Mouse (Mus musculus) stomach, embryonic 14.5 days (tissue): ENCODE results near the gene Cep68. TPM values are rescaled to one million over a fixed set of nuclear protein-coding genes. Genes with fewer than 3 reads are reported as not detected.

Experiments used
- ATAC-seq: fragments of 200-750 bp; cut with Nextera tagmentation; 2 replicates; pipeline ENCODE4 v1.8.0; 2017; ENCODE audit warnings: low read depth, moderate TSS enrichment; ENCODE audit not compliant: insufficient number of reproducible peaks, insufficient read depth, low FRiP score
- H3K27ac ChIP-seq: fragments of 300-500 bp; sonication (generic); 2 replicates; pipeline ENCODE4 v1.5.1; 2014; ENCODE audit warnings: mild to moderate bottlenecking, low read length, moderate library complexity, mixed read lengths
- H3K27me3 ChIP-seq: fragments of 300-500 bp; sonication (generic); 2 replicates; pipeline ENCODE4 v1.6.1; 2014; ENCODE audit warnings: low read length, control low read depth, mixed read lengths; ENCODE audit not compliant: control insufficient read depth, insufficient read depth
- H3K36me3 ChIP-seq: fragments of 300-500 bp; sonication (generic); 2 replicates; pipeline ENCODE4 v1.6.1; 2014; ENCODE audit warnings: mild to moderate bottlenecking, control low read depth, low read length, moderate library complexity, mixed read lengths; ENCODE audit not compliant: control insufficient read depth, insufficient read depth
- H3K4me1 ChIP-seq: fragments of 300-500 bp; sonication (generic); 2 replicates; pipeline ENCODE4 v1.6.1; 2014; ENCODE audit warnings: low read length, control low read depth, mixed read lengths; ENCODE audit not compliant: control insufficient read depth, insufficient read depth
- H3K4me2 ChIP-seq: fragments of 300-500 bp; sonication (generic); replicated peaks from 2 replicates; pipeline ENCODE4 v1.6.1; 2014; ENCODE audit warnings: low read depth, low read length, control low read depth
- H3K4me3 ChIP-seq: fragments of 300-500 bp; sonication (generic); 2 replicates; pipeline ENCODE4 v1.5.1; 2014; ENCODE audit warnings: low read depth, low read length, control low read depth
- H3K9ac ChIP-seq: fragments of 300-500 bp; sonication (generic); replicated peaks from 2 replicates; pipeline ENCODE4 v1.6.1; 2014; ENCODE audit warnings: low read depth, mild to moderate bottlenecking, control low read depth, low read length, moderate library complexity, mixed read lengths
- H3K9me3 ChIP-seq: fragments of 300-500 bp; sonication (generic); 2 replicates; pipeline ENCODE4 v1.6.1; 2016; ENCODE audit warnings: low read depth, low read length, control low read depth; ENCODE audit not compliant: control insufficient read depth
- WGBS: fragments of 180-500 bp; shearing (Covaris S2); extraction: QIAGEN DNeasy Blood & Tissue Kit; methylation state at CpG from one replicate; pipeline ENCODE4 v1.1.7; 2014; 5-methylcytosine and 5-hydroxymethylcytosine counted together
- polyA plus RNA-seq: library from polyadenylated mRNA; unstranded; fragments of >200 nt; fragmentation: Nextera tagmentation; extraction: Ambion mirVana; gene quantifications from 2 replicates; pipeline ENCODE4 v1.2.1, GENCODE M21; 2014

Cep68 gene
- polyA plus RNA-seq, 1 experiment from 2014 or later = 34.4 TPM

- no peak overlapping the region for H3K9ac ChIP-seq
- H3K27me3 ChIP-seq = no peaks in the 10 kb centered on the region
- no peak overlapping the region for H3K27ac ChIP-seq
- WGBS = 85% methylated on average over 7 of the region's 7 CpGs
- no peak for ATAC-seq
- H3K9me3 ChIP-seq = no peaks in the 10 kb centered on the region
- H3K36me3 ChIP-seq = peaks cover 61% of the 10 kb centered on the region
- no peak overlapping the region for H3K4me3 ChIP-seq
- no peaks in the 10 kb centered on the region for H3K4me1 ChIP-seq
- no peak overlapping the region for H3K4me2 ChIP-seq
These were observed 12.2 kb downstream of the Cep68 start for GRCm38 (mm10) chr11:20237018-20237417.

DNA sequence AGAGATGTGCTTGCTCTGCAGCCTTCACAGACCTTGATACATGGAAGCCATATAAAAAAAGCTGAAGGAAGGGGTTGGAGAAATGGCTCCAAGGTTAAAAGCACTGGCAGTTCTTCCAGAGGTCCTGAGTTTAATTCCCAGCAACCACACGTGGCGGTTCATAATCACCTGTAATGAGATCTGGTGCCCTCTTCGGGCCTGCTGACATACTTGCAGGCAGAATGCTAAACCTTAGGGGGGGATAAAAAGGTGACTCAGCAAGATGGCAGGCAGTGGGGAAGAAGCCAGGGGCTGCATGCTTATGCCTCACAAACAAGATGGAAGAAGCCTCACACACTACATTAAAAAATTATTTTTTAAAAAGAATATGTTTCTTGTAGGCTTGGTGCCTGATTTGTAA lies 15.0 kb downstream of the Cep68 start:
- no peaks in the 10 kb centered on the region for H3K27me3 ChIP-seq
- peaks cover 64% of the 10 kb centered on the region for H3K36me3 ChIP-seq
- no peak overlapping the region for H3K27ac ChIP-seq
- H3K4me1 ChIP-seq = no peaks in the 10 kb centered on the region
- 66% methylated on average over 3 of the region's 3 CpGs for WGBS
- ATAC-seq = no peak
- no peaks in the 10 kb centered on the region for H3K9me3 ChIP-seq
- no peak overlapping the region for H3K4me2 ChIP-seq
- no peak overlapping the region for H3K9ac ChIP-seq
- H3K4me3 ChIP-seq = no peak overlapping the region

DNA sequence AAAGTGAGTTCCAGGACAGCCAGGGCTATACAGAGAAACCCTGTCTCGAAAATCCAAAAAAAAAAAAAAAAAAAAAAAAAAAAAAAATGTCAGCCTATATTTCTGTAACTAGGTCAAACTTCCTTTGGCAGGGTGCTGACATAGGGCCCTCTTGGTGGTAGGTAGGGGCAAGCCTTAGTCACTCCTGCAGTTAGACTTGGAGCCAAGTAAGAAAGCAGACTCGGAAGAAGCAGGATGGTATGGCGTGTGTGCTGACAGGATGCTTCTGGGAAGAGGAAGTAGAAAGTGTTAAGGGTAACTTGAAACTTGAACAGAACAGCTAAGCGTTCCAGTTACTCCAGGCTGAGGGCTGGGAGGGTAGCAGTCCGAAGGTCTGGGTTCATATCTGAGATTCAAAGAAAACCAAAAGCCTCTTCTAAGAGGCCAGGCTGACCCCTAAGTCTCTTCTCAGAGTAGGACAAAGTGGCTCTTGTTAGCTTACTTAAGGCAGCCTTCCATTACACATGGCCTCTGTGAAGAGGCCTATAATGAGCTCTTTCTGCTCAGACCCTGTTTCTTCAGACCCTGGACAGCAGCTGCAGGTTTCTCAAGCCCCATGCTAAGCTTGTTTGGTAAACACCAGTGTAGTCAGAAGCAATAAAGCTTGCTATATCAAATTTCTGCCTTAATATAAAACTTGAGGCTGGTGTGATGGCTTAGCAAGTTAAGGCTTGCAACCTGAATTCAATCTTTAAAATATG lies 17.0 kb downstream of the Cep68 start:
- no peak overlapping the region for H3K4me3 ChIP-seq
- whole genome bisulfite sequencing = 72% methylated on average over 5 of the region's 5 CpGs
- H3K4me2 ChIP-seq = no peak overlapping the region
- H3K9ac ChIP-seq = no peak overlapping the region
- H3K27me3 ChIP-seq = no peaks in the 10 kb centered on the region
- no peaks in the 10 kb centered on the region for H3K9me3 ChIP-seq
- peak overlapping the region; percentile 18; the same call in 1 of the 2 replicates for H3K27ac ChIP-seq
- H3K36me3 ChIP-seq = peaks cover 54% of the 10 kb centered on the region
- no peaks in the 10 kb centered on the region for H3K4me1 ChIP-seq
- no peak for ATAC-seq

- peak; percentile 61; the same call in 1 of the 2 replicates for ATAC-seq
- Histone ChIP-seq H3K27ac (peak overlapping the region; percentile 70; the same call in 1 of the 2 replicates), H3K9me3 (no peaks in the 10 kb centered on the region), H3K36me3 (peaks cover 45% of the 10 kb centered on the region), H3K4me2 (no peak overlapping the region), H3K27me3 (no peaks in the 10 kb centered on the region), H3K9ac (no peak overlapping the region), H3K4me1 (no peaks in the 10 kb centered on the region), H3K4me3 (no peak overlapping the region)
- 70% methylated on average over 8 of the region's 8 CpGs for WGBS
These were observed 17.9 kb downstream of the Cep68 start for GRCm38 (mm10) chr11:20231128-20231878.

DNA sequence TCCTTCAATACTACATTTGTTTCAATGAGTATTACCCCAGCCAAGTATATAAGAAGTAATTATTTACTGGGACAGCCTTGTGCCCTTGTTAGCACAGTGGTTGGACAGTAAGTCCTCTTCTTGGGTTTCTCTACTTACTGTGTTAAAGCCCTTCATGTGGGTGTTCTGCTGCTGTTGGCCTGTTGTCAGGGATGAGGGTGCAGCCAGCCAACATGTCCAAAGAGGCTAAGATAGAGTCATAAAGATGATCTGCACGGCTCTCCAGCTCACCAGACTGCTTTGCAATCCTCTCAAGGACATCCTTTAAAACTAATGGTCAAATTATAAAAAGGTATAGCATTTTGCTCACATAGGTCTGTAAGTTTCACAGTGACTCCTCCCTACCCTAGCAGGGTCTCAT lies 18.9 kb downstream of the Cep68 start:
- H3K9ac ChIP-seq = no peak overlapping the region
- H3K4me3 ChIP-seq = no peak overlapping the region
- no peaks in the 10 kb centered on the region for H3K9me3 ChIP-seq
- no peak overlapping the region for H3K4me2 ChIP-seq
- 90% methylated on average over 1 of the region's 1 CpGs for WGBS
- ATAC-seq = no peak
- H3K4me1 ChIP-seq = no peaks in the 10 kb centered on the region
- H3K27ac ChIP-seq = no peak overlapping the region
- peaks cover 52% of the 10 kb centered on the region for H3K36me3 ChIP-seq
- no peaks in the 10 kb centered on the region for H3K27me3 ChIP-seq

GRCm38 (mm10) chr11:20229311-20229710 lies 19.9 kb downstream of the Cep68 start:
- H3K27ac ChIP-seq = no peak overlapping the region
- H3K9ac ChIP-seq = no peak overlapping the region
- no peak overlapping the region for H3K4me2 ChIP-seq
- no peaks in the 10 kb centered on the region for H3K9me3 ChIP-seq
- no peak overlapping the region for H3K4me3 ChIP-seq
- WGBS = 87% methylated on average over 4 of the region's 4 CpGs
- no peaks in the 10 kb centered on the region for H3K27me3 ChIP-seq
- H3K36me3 ChIP-seq = peaks cover 48% of the 10 kb centered on the region
- ATAC-seq = no peak
- no peaks in the 10 kb centered on the region for H3K4me1 ChIP-seq

- Histone ChIP-seq H3K27me3 (no peaks in the 10 kb centered on the region), H3K4me3 (no peak overlapping the region), H3K4me2 (no peak overlapping the region), H3K9me3 (no peaks in the 10 kb centered on the region), H3K9ac (no peak overlapping the region), H3K4me1 (no peaks in the 10 kb centered on the region), H3K36me3 (peaks cover 49% of the 10 kb centered on the region), H3K27ac (no peak overlapping the region)
- no peak for ATAC-seq
- WGBS = 83% methylated on average over 5 of the region's 5 CpGs
These were observed 20.6 kb downstream of the Cep68 start for GRCm38 (mm10) chr11:20228666-20229065.

- WGBS = 95% methylated on average over 4 of the region's 4 CpGs
- Histone ChIP-seq H3K4me3 (no peak overlapping the region), H3K4me2 (no peak overlapping the region), H3K4me1 (no peaks in the 10 kb centered on the region), H3K9me3 (no peaks in the 10 kb centered on the region), H3K27me3 (no peaks in the 10 kb centered on the region), H3K9ac (no peak overlapping the region), H3K27ac (no peak overlapping the region), H3K36me3 (peaks cover 59% of the 10 kb centered on the region)
- ATAC-seq = no peak
These were observed 23.3 kb downstream of the Cep68 start for GRCm38 (mm10) chr11:20225938-20226337.
